Mouse (Mus musculus) natural killer cell, adult 2 months (primary cell): ENCODE measurements around the gene Gm15097.
"Not testable (repeated sequence)": the region's sequence is repeated elsewhere in the genome, so short reads cannot be mapped to it uniquely, and the experiment has no call there.

Experiments
- DNase-seq, 2 experiments: peaks; one replicate each; pipeline ENCODE4 v3.0.0; 2022; ENCODE audit warnings: low spot score in 2 of 2

Gm15097 gene

GRCm38 (mm10) chrX:149784173-149784572 lies at the start of gene Gm15097:
Gene Gm15097 (plus strand): TSS chrX:149784473.
- not testable (repeated sequence) for DNase-seq

- not testable (repeated sequence) for DNase-seq
Observed at GRCm38 (mm10) chrX:149762853-149763252, 21.4 kb upstream of the Gm15097 start.

- not testable (repeated sequence) for DNase-seq
Observed at GRCm38 (mm10) chrX:149811178-149811577, 26.9 kb downstream of the Gm15097 start.
